Mouse (Mus musculus): ENCODE results near the gene Hspa2.

- no peak for TF ChIP-seq POLR2A (IDR thresholded peaks at IDR 0.05; ENCODE audit: extremely low read depth, insufficient read depth, low read length)
- TF ChIP-seq CTCF (IDR thresholded peaks at IDR 0.05; ENCODE audit: low read depth, low read length), result no peak
These were observed 35.2 kb upstream of the Hspa2 start for GRCm38 (mm10) chr12:76368790-76369205.

All from liver, adult 2 months (tissue).